Mouse (Mus musculus): ENCODE measurements around the gene BC048679. TPM values are rescaled to one million over a fixed set of nuclear protein-coding genes. Genes with fewer than 3 reads are reported as not detected.
A peak's percentile ranks its signal among the peaks of the same experiment; 100 is the strongest.

Gene BC048679
- polyA plus RNA-seq, 1 experiment: 0.77 TPM

DNA sequence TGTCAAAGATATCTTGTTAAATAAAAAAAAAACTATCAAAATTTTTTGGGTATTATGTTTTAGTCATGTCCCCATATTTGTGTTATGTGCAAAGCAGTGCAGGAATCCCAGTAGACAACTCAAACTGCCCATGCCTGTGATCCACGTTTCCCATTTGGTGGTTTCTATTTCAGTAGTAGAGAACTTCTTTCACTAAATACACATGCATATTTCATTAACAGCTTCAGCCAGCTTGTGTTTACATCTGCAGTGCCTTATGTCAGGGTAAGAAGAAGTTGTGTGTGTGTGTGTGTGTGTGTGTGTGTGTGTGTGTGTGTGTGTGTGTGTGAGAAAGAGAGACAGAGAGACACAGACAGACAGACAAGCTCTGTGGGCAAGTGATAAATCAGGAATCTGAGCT, 33.4 kb upstream of the BC048679 start:
- Histone ChIP-seq H3K27me3 (ENCODE audit: control insufficient read depth, insufficient read depth, low read length) (no peaks in the 10 kb centered on the region), H3K27ac (ENCODE audit: control insufficient read depth, insufficient read depth, low read depth, low read length) (no peak overlapping the region), H3K4me3 (ENCODE audit: control insufficient read depth, low read depth, low read length) (no peak overlapping the region), H3K36me3 (ENCODE audit: control insufficient read depth, insufficient read depth, low read length) (no peaks in the 10 kb centered on the region), H3K4me1 (ENCODE audit: control insufficient read depth, insufficient read depth, low read length) (no peaks in the 10 kb centered on the region)
- TF ChIP-seq CTCF (IDR thresholded peaks at IDR 0.05; ENCODE audit: control insufficient read depth, insufficient read depth, insufficient replicate concordance, low read depth, low read length) (no peak), POLR2A (IDR thresholded peaks at IDR 0.05; ENCODE audit: control insufficient read depth, low read depth, low read length) (no peak)

DNA sequence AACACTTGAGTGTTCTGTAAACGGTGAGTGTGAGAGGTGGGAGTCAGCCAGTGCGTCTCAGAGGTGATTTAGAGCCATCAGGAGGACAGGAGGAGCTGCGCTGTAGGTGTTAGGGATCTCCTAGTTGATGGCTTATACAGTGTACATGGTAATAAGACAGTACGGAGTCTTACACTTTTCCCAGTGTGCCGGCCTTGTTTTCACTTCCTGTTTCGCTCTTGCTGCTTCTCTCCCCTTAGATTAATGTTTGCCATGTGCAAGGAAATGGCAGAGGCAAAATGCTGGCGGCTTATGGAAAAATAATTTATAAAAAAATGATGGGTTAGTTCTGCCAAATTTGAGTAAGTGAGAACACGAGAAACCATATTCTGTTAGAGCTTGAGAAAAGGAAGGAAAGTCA, 30.8 kb upstream of the BC048679 start:
- H3K27me3 ChIP-seq (ENCODE audit: control insufficient read depth, insufficient read depth, low read length): no peaks in the 10 kb centered on the region
- TF ChIP-seq CTCF (IDR thresholded peaks at IDR 0.05; ENCODE audit: control insufficient read depth, insufficient read depth, insufficient replicate concordance, low read depth, low read length) (no peak), POLR2A (IDR thresholded peaks at IDR 0.05; ENCODE audit: control insufficient read depth, low read depth, low read length) (no peak)
- no peak overlapping the region for H3K4me3 ChIP-seq (ENCODE audit: control insufficient read depth, low read depth, low read length)
- H3K4me1 ChIP-seq (ENCODE audit: control insufficient read depth, insufficient read depth, low read length): no peaks in the 10 kb centered on the region; the same call in 1 of the 2 replicates
- H3K36me3 ChIP-seq (ENCODE audit: control insufficient read depth, insufficient read depth, low read length): no peaks in the 10 kb centered on the region
- H3K27ac ChIP-seq (ENCODE audit: control insufficient read depth, insufficient read depth, low read depth, low read length): no peak overlapping the region

DNA sequence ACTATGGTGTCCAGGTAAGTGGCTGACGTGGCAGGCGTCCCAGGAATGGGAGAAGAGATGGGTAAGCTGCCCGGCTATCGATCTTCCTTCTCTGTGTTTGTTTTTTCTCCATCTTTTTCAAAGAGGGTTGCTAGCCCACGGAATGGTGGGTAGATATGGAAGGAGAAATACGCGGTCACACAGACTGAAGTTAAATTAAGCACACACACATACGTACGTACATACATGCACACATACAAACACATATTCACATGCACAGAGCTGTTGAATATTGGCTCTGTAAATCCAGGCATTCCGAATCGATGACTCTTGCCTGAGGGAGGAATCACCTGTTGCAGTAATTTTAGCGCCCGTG, 25.6 kb upstream of the BC048679 start:
- no peaks in the 10 kb centered on the region for H3K27me3 ChIP-seq (ENCODE audit: control insufficient read depth, insufficient read depth, low read length)
- H3K4me3 ChIP-seq (ENCODE audit: control insufficient read depth, low read depth, low read length): peak overlapping the region; percentile 95
- TF ChIP-seq POLR2A (IDR thresholded peaks at IDR 0.05; ENCODE audit: control insufficient read depth, low read depth, low read length) (no peak), CTCF (IDR thresholded peaks at IDR 0.05; ENCODE audit: control insufficient read depth, insufficient read depth, insufficient replicate concordance, low read depth, low read length) (no peak)
- H3K36me3 ChIP-seq (ENCODE audit: control insufficient read depth, insufficient read depth, low read length): no peaks in the 10 kb centered on the region
- no peaks in the 10 kb centered on the region; the same call in 1 of the 2 replicates for H3K4me1 ChIP-seq (ENCODE audit: control insufficient read depth, insufficient read depth, low read length)
- H3K27ac ChIP-seq (ENCODE audit: control insufficient read depth, insufficient read depth, low read depth, low read length): peak overlapping the region; percentile 82

DNA sequence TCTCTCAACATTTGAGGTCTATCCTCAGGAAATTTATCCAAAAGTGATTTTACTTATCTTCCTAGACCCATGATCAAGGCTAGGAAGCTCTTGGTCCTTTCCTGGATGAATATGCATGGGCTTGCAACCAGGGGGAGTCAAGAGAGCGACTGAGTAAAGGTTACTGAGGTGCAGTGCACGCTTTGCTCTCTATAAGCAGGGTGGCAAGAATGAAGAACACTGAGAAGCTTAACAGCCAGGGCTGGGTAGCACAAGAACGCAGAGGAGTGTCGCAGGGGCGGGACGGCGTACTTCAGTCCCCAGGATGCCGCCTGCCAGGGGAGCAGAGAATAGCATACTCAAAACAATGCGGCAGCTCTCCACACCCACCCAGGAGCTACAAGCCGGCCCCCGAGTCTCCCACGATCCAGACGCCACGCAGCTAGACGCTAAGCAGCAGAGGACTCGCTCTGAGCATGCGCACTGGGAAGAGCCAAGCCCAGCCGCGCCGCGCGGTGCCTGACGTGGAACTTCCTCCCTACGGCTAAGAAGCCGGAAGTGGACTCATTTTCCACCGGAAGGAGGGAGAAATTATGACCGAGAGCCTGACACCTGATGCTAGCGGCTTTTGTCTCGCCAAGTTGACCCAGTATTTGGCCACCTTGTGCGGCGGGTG, 25.1 kb upstream of the BC048679 start:
- no peaks in the 10 kb centered on the region for H3K27me3 ChIP-seq (ENCODE audit: control insufficient read depth, insufficient read depth, low read length)
- H3K36me3 ChIP-seq (ENCODE audit: control insufficient read depth, insufficient read depth, low read length): no peaks in the 10 kb centered on the region
- peak overlapping the region; percentile 87 for H3K27ac ChIP-seq (ENCODE audit: control insufficient read depth, insufficient read depth, low read depth, low read length)
- no peaks in the 10 kb centered on the region; the same call in 1 of the 2 replicates for H3K4me1 ChIP-seq (ENCODE audit: control insufficient read depth, insufficient read depth, low read length)
- peak; percentile 91 for TF ChIP-seq POLR2A (IDR thresholded peaks at IDR 0.05; ENCODE audit: control insufficient read depth, low read depth, low read length)
- no peak for TF ChIP-seq CTCF (IDR thresholded peaks at IDR 0.05; ENCODE audit: control insufficient read depth, insufficient read depth, insufficient replicate concordance, low read depth, low read length)
- H3K4me3 ChIP-seq (ENCODE audit: control insufficient read depth, low read depth, low read length): peak overlapping the region; percentile 95

DNA sequence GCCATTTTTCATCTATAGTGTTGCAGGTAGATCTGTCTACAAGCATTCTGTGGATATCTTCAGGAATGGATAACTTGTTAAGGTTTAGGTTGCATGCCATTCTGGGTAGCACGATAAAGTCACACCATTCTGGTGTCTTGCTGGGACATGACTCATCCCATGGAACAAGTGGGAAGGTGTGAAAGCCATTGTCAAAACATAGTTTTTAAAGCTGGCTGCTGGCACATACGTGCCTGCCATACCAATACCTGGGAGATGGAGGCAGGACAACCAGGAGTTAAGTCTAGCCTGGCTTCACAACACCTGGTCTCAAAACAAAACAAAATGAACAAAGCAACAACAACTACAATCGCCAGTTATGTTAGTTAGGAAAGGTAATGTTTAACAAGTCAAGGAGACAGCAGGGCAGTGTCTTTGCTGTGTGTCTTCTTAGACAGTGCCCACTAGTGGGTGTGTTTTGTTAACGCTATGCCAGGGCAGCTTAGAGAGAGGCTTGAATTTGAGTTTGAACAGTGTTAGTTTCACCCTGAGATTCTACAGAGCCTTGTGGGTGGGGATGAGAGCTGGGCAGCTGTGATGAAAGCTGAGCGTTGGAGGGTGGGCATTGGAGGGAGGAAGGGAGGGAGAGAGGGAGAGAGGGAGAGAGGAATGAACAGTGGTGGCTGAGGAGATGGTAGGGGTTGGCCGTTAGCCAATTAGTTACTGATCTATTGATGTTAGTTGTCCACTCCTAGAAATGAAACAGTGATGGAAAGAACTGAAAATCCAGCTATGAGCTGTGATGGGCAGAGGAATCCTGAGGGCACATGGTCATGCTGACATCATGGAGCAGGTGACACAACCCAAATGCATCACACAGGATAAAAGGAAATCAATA, 18.3 kb upstream of the BC048679 start:
- no peaks in the 10 kb centered on the region for H3K36me3 ChIP-seq (ENCODE audit: control insufficient read depth, insufficient read depth, low read length)
- no peaks in the 10 kb centered on the region for H3K27me3 ChIP-seq (ENCODE audit: control insufficient read depth, insufficient read depth, low read length)
- no peak overlapping the region for H3K4me3 ChIP-seq (ENCODE audit: control insufficient read depth, low read depth, low read length)
- H3K4me1 ChIP-seq (ENCODE audit: control insufficient read depth, insufficient read depth, low read length): no peaks in the 10 kb centered on the region
- TF ChIP-seq POLR2A (IDR thresholded peaks at IDR 0.05; ENCODE audit: control insufficient read depth, low read depth, low read length) (no peak), CTCF (IDR thresholded peaks at IDR 0.05; ENCODE audit: control insufficient read depth, insufficient read depth, insufficient replicate concordance, low read depth, low read length) (no peak)
- H3K27ac ChIP-seq (ENCODE audit: control insufficient read depth, insufficient read depth, low read depth, low read length): no peak overlapping the region

DNA sequence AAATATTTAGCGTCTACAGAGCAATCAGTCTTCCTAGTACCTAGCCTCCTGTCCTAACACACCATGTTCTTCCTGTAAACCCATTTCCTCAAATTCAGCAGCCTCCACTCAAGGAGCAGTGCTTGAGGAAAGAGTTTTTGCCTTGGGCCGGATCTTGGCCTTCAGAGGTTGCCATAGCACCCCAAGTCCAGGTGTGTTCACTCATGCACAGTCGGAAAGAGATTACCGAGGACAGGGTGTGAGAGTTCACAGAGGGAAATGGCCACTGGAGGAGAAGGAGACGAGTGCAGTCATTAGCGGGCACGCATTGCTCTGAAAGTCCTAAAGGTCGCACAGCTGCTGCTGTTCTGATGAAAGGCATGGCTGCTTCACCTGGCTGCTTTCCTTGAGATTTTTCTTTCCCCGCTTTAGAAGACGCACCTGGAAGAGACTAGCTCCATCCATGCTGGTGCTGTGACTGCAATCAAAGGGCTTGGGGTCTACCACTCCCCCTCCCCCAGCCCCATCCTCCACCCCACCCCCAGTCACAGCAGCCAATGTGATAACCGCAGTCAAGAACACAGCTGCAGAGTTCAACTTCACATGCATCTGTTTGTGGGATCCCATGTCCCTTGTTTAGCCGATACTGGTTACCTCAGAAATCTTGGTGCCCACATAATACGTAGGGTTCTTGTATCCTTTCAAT, 17.0 kb upstream of the BC048679 start:
- Histone ChIP-seq H3K4me3 (ENCODE audit: control insufficient read depth, low read depth, low read length) (no peak overlapping the region), H3K4me1 (ENCODE audit: control insufficient read depth, insufficient read depth, low read length) (no peaks in the 10 kb centered on the region), H3K27me3 (ENCODE audit: control insufficient read depth, insufficient read depth, low read length) (no peaks in the 10 kb centered on the region), H3K27ac (ENCODE audit: control insufficient read depth, insufficient read depth, low read depth, low read length) (no peak overlapping the region), H3K36me3 (ENCODE audit: control insufficient read depth, insufficient read depth, low read length) (no peaks in the 10 kb centered on the region)
- TF ChIP-seq CTCF (IDR thresholded peaks at IDR 0.05; ENCODE audit: control insufficient read depth, insufficient read depth, insufficient replicate concordance, low read depth, low read length) (no peak), POLR2A (IDR thresholded peaks at IDR 0.05; ENCODE audit: control insufficient read depth, low read depth, low read length) (no peak)

DNA sequence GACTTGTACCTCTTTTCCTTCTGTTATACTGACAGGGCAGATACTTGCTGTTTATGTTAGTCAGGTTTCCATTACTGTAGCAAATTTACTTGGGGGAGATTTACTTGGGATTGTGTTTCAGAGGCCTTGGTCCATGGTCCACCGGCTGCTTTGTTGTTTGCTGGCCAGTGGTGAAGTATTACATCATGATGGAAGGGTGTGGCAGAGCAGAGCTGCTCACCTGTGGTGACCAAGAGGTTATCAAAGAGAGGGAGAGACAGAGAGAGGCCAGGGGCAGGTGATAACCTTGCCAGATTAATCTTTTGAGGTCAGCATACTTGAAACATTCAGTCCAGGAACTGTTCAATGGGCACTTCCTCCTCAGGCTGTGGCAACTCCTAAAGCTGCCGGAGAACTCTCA, 3.0 kb upstream of the BC048679 start:
- no peaks in the 10 kb centered on the region for H3K4me1 ChIP-seq (ENCODE audit: control insufficient read depth, insufficient read depth, low read length)
- no peaks in the 10 kb centered on the region for H3K36me3 ChIP-seq (ENCODE audit: control insufficient read depth, insufficient read depth, low read length)
- no peak for TF ChIP-seq POLR2A (IDR thresholded peaks at IDR 0.05; ENCODE audit: control insufficient read depth, low read depth, low read length)
- TF ChIP-seq CTCF (IDR thresholded peaks at IDR 0.05; ENCODE audit: control insufficient read depth, insufficient read depth, insufficient replicate concordance, low read depth, low read length): no peak
- no peak overlapping the region for H3K27ac ChIP-seq (ENCODE audit: control insufficient read depth, insufficient read depth, low read depth, low read length)
- H3K4me3 ChIP-seq (ENCODE audit: control insufficient read depth, low read depth, low read length): peak overlapping the region; percentile 27; the same call in 1 of the 2 replicates
- no peaks in the 10 kb centered on the region for H3K27me3 ChIP-seq (ENCODE audit: control insufficient read depth, insufficient read depth, low read length)
